Mouse (Mus musculus) embryo, embryonic 11.5 days (tissue): ENCODE results near the gene Lrrk1.

Source experiments
- DNase-seq: peaks from one replicate; pipeline ENCODE4 v3.0.0-alpha.2; 2012; ENCODE audit warnings: low read depth, low spot score

Lrrk1 gene

GRCm38 (mm10) chr7:66228610-66228920 is 159.6 kb downstream of the Lrrk1 start:
- no peak for DNase-seq

- DNase-seq: no peak
These were observed 160.1 kb downstream of the Lrrk1 start for GRCm38 (mm10) chr7:66227814-66228609.

GRCm38 (mm10) chr7:66225881-66226280 is 162.3 kb downstream of the Lrrk1 start:
- DNase-seq: no peak

- DNase-seq: no peak
These were observed 163.6 kb downstream of the Lrrk1 start for GRCm38 (mm10) chr7:66224541-66224940.

- DNase-seq: no peak
These were observed 164.4 kb downstream of the Lrrk1 start for GRCm38 (mm10) chr7:66223731-66224130.

GRCm38 (mm10) chr7:66222621-66223091 is 165.5 kb downstream of the Lrrk1 start:
- DNase-seq: no peak

- DNase-seq: no peak
These were observed 168.3 kb downstream of the Lrrk1 start for GRCm38 (mm10) chr7:66219794-66220227.

- no peak for DNase-seq
These were observed 168.9 kb downstream of the Lrrk1 start for GRCm38 (mm10) chr7:66219028-66219793.

GRCm38 (mm10) chr7:66218193-66219014 is 169.7 kb downstream of the Lrrk1 start:
- no peak for DNase-seq

GRCm38 (mm10) chr7:66217531-66218094 is 170.5 kb downstream of the Lrrk1 start:
- no peak for DNase-seq

- DNase-seq: no peak
These were observed 171.1 kb downstream of the Lrrk1 start for GRCm38 (mm10) chr7:66217011-66217410.

GRCm38 (mm10) chr7:66215911-66216310 is 172.2 kb downstream of the Lrrk1 start:
- DNase-seq: no peak

GRCm38 (mm10) chr7:66214477-66214876 is 173.7 kb downstream of the Lrrk1 start:
- DNase-seq: no peak

GRCm38 (mm10) chr7:66212887-66213286 is 175.3 kb downstream of the Lrrk1 start:
- DNase-seq: no peak

- DNase-seq: no peak
These were observed 178.2 kb downstream of the Lrrk1 start for GRCm38 (mm10) chr7:66209920-66210319.

GRCm38 (mm10) chr7:66201657-66202056 is 186.5 kb downstream of the Lrrk1 start:
- DNase-seq: no peak

- no peak for DNase-seq
These were observed 187.2 kb downstream of the Lrrk1 start for GRCm38 (mm10) chr7:66200791-66201450.

- DNase-seq: no peak
These were observed 187.8 kb downstream of the Lrrk1 start for GRCm38 (mm10) chr7:66200383-66200782.

GRCm38 (mm10) chr7:66199391-66199831 is 188.7 kb downstream of the Lrrk1 start:
- DNase-seq: no peak

- DNase-seq: no peak
These were observed 189.7 kb downstream of the Lrrk1 start for GRCm38 (mm10) chr7:66198416-66198815.
